ENCODE assay signal across 26 mouse cellular contexts in genomic region chrX:102601269-102601668, GRCm38 (mm10). TPM values are rescaled to one million over a fixed set of nuclear protein-coding genes. Genes with fewer than 3 reads are reported as not detected.
DNase-seq lines count a peak whose midpoint lies in the region; ATAC-seq lines count a peak whose summit lies in the region.
"Had no signal": no experiment of that assay in that cellular context is flagged by ENCODE, and none has a peak within 500 bp of the region (broad histone marks: within the 10 kb centered on the region; RNA-seq: fewer than 3 reads in every experiment).

No protein-coding gene starts in this region.

- H3K4me2 ChIP-seq in embryonic facial prominence, embryonic 14.5 days (ENCODE audit: low read depth, low read length), result no peak overlapping the region
- no peak overlapping the region for H3K4me2 ChIP-seq in liver, embryonic 13.5 days
- no peak overlapping the region for H3K4me2 ChIP-seq in kidney, embryonic 15.5 days
- no peak overlapping the region for H3K4me2 ChIP-seq in heart, embryonic 11.5 days
- H3K4me2 ChIP-seq: forebrain, embryonic 12.5 days; hindbrain, embryonic 14.5 days; limb, embryonic 15.5 days; lung, embryonic 15.5 days; midbrain, embryonic 11.5 days had no signal

- no peaks in the 10 kb centered on the region for H3K4me1 ChIP-seq in embryonic facial prominence, embryonic 14.5 days (ENCODE audit: control insufficient read depth, insufficient read depth, low read length)
- no peaks in the 10 kb centered on the region for H3K4me1 ChIP-seq in embryonic facial prominence, embryonic 10.5 days
- H3K4me1 ChIP-seq in liver, embryonic 13.5 days (replicated peaks), result no peaks in the 10 kb centered on the region
- no peaks in the 10 kb centered on the region for H3K4me1 ChIP-seq in kidney, embryonic 15.5 days
- H3K4me1 ChIP-seq in heart, embryonic 11.5 days (ENCODE audit: control insufficient read depth, insufficient read depth, low read length), result no peaks in the 10 kb centered on the region
- H3K4me1 ChIP-seq: forebrain, embryonic 12.5 days; limb, embryonic 15.5 days; lung, embryonic 15.5 days had no signal

- H3K4me3 ChIP-seq in embryonic facial prominence, embryonic 14.5 days (ENCODE audit: low read depth, low read length), result no peak overlapping the region
- no peak overlapping the region for H3K4me3 ChIP-seq in embryonic facial prominence, embryonic 10.5 days
- H3K4me3 ChIP-seq in liver, embryonic 13.5 days (replicated peaks), result no peak overlapping the region
- no peak overlapping the region for H3K4me3 ChIP-seq in kidney, embryonic 15.5 days (replicated peaks)
- H3K4me3 ChIP-seq in heart, embryonic 11.5 days (ENCODE audit: low read depth, low read length), result no peak overlapping the region
- H3K4me3 ChIP-seq: forebrain, embryonic 12.5 days; limb, embryonic 15.5 days; lung, embryonic 15.5 days had no signal

- no peak overlapping the region for H3K9ac ChIP-seq in embryonic facial prominence, embryonic 14.5 days (ENCODE audit: low read depth, low read length)
- no peak overlapping the region for H3K9ac ChIP-seq in liver, embryonic 13.5 days
- no peak overlapping the region for H3K9ac ChIP-seq in kidney, embryonic 15.5 days
- no peak overlapping the region for H3K9ac ChIP-seq in heart, embryonic 11.5 days (ENCODE audit: low read depth, low read length)
- H3K9ac ChIP-seq: forebrain, embryonic 12.5 days; hindbrain, embryonic 14.5 days; limb, embryonic 15.5 days; lung, embryonic 15.5 days had no signal

- H3K36me3 ChIP-seq in embryonic facial prominence, embryonic 14.5 days (ENCODE audit: control insufficient read depth, insufficient read depth, low read length), result no peaks in the 10 kb centered on the region
- peaks cover 6% of the 10 kb centered on the region; the same call in 1 of the 2 replicates for H3K36me3 ChIP-seq in embryonic facial prominence, embryonic 10.5 days (replicated peaks)
- H3K36me3 ChIP-seq in liver, embryonic 13.5 days, result no peaks in the 10 kb centered on the region
- no peaks in the 10 kb centered on the region; the same call in 1 of the 2 replicates for H3K36me3 ChIP-seq in kidney, embryonic 15.5 days
- no peaks in the 10 kb centered on the region for H3K36me3 ChIP-seq in heart, embryonic 11.5 days (ENCODE audit: control insufficient read depth, insufficient read depth, low read length)
- H3K36me3 ChIP-seq: forebrain, embryonic 12.5 days; limb, embryonic 15.5 days; lung, embryonic 15.5 days had no signal

- H3K9me3 ChIP-seq in embryonic facial prominence, embryonic 14.5 days (ENCODE audit: control insufficient read depth, low read length), result no peaks in the 10 kb centered on the region
- no peaks in the 10 kb centered on the region for H3K9me3 ChIP-seq in embryonic facial prominence, embryonic 10.5 days
- H3K9me3 ChIP-seq in liver, embryonic 13.5 days (replicated peaks), result no peaks in the 10 kb centered on the region
- no peaks in the 10 kb centered on the region for H3K9me3 ChIP-seq in kidney, embryonic 15.5 days (replicated peaks)
- H3K9me3 ChIP-seq in heart, embryonic 11.5 days (replicated peaks; ENCODE audit: control insufficient read depth, low read length), result no peaks in the 10 kb centered on the region
- H3K9me3 ChIP-seq: forebrain, embryonic 12.5 days; limb, embryonic 15.5 days; lung, embryonic 15.5 days had no signal

- H3K27me3 ChIP-seq in embryonic facial prominence, embryonic 14.5 days (replicated peaks; ENCODE audit: control insufficient read depth, insufficient read depth, low read length), result peaks cover 3% of the 10 kb centered on the region
- H3K27me3 ChIP-seq in embryonic facial prominence, embryonic 10.5 days (replicated peaks; ENCODE audit: low read depth, poor library complexity, severe bottlenecking), result peaks cover 55% of the 10 kb centered on the region
- no peaks in the 10 kb centered on the region; the same call in 1 of the 2 replicates for H3K27me3 ChIP-seq in liver, embryonic 13.5 days
- H3K27me3 ChIP-seq in kidney, embryonic 15.5 days, result 0 out of 2 replicates have a peak, but pooled peaks cover 13% of the 10 kb centered on the region
- no peaks in the 10 kb centered on the region for H3K27me3 ChIP-seq in heart, embryonic 11.5 days (ENCODE audit: control insufficient read depth, insufficient read depth, low read length)
- H3K27me3 ChIP-seq: lung, embryonic 15.5 days had no signal

- H3K27ac ChIP-seq in embryonic facial prominence, embryonic 14.5 days (replicated peaks; ENCODE audit: low read depth, low read length), result no peak overlapping the region
- H3K27ac ChIP-seq in embryonic facial prominence, embryonic 10.5 days (replicated peaks), result no peak overlapping the region
- H3K27ac ChIP-seq in liver, embryonic 13.5 days, result no peak overlapping the region
- no peak overlapping the region for H3K27ac ChIP-seq in kidney, embryonic 15.5 days
- H3K27ac ChIP-seq in heart, embryonic 11.5 days (ENCODE audit: low read depth, low read length), result no peak overlapping the region
- H3K27ac ChIP-seq: forebrain, embryonic 12.5 days; hindbrain, embryonic 14.5 days; kidney, postnatal 0 days; limb, embryonic 15.5 days; lung, embryonic 15.5 days; macrophage had no signal

- 0 out of 2 replicates have a peak, but pooled peaks have one; percentile 30 for ATAC-seq in embryonic facial prominence, embryonic 14.5 days (ENCODE audit: low read depth)
- peak; percentile 54; the same call in 1 of the 2 replicates for ATAC-seq in liver, embryonic 13.5 days (ENCODE audit: low read depth)
- ATAC-seq in kidney, embryonic 15.5 days (replicated peaks; ENCODE audit: low FRiP score), result no peak
- ATAC-seq in heart, embryonic 11.5 days (replicated peaks; ENCODE audit: insufficient number of reproducible peaks, low FRiP score, low TSS enrichment), result no peak
- ATAC-seq: activated CD4-positive, CD25-positive, alpha-beta regulatory T cell, adult 4 months; CD4-positive, CD25-positive, alpha-beta regulatory T cell, adult 4 months; inflammation-experienced regulatory T-cells, adult 6 months had no signal

- DNase-seq in embryonic facial prominence, embryonic 14.5 days (ENCODE audit: low spot score), result peak; percentile 27
- no peak for DNase-seq in embryonic facial prominence, embryonic 10.5 days (ENCODE audit: low spot score)
- peak; percentile 6 for DNase-seq in 3T3-L1 (ENCODE audit: low read depth, low spot score)
- DNase-seq in c-Kit-positive CD71-positive TER-119-positive erythroid progenitor cells, embryonic 14.5 days (ENCODE audit: low spot score), result peak; percentile 2
- peak; percentile 5 for DNase-seq in liver, embryonic 13.5 days
- no peak for DNase-seq in embryo, embryonic 10 days (ENCODE audit: low spot score)
- DNase-seq: adrenal gland, adult 8-10 months; cerebellum, adult 11 months; cerebellum, adult 9-11 months; embryo, embryonic 11 days; gastrocnemius, postnatal 36 days; heart, postnatal 4 days; kidney, adult 18-20 months; layer of hippocampus, adult 9-11 months had no signal

- WGBS in embryonic facial prominence, embryonic 14.5 days, result 58% methylated on average over 2 of the region's 2 CpGs
- 79% methylated on average over 2 of the region's 2 CpGs for WGBS in embryonic facial prominence, embryonic 10.5 days
- 38% methylated on average over 2 of the region's 2 CpGs for WGBS in liver, embryonic 13.5 days (ENCODE audit: insufficient replicate concordance)
- 77% methylated on average over 2 of the region's 2 CpGs for WGBS in kidney, embryonic 15.5 days
- 56% methylated on average over 2 of the region's 2 CpGs for WGBS in heart, embryonic 11.5 days (ENCODE audit: insufficient replicate concordance)

RNA-seq across cellular contexts. Expression of gene Phka1, which starts 42.8 kb away (rescaled TPM):
- polyA plus RNA-seq in embryonic facial prominence, embryonic 14.5 days (2014; fragmentation: Nextera tagmentation; extraction: Ambion mirVana), result 9.8 and 10.8 TPM in 2 replicates
- polyA plus RNA-seq in embryonic facial prominence, embryonic 10.5 days (2016; fragmentation: Nextera tagmentation; extraction: Ambion mirVana), result 9.5 and 10.4 TPM in 2 replicates
- 1.0 and 1.1 TPM in 2 replicates for polyA plus RNA-seq in liver, embryonic 13.5 days (2015; fragmentation: Nextera tagmentation; extraction: Ambion mirVana)
- polyA plus RNA-seq in kidney, embryonic 15.5 days (2015; fragmentation: Nextera tagmentation; extraction: Ambion mirVana), result 7.9 and 8.1 TPM in 2 replicates
- polyA plus RNA-seq in heart, embryonic 11.5 days (2014; fragmentation: Nextera tagmentation; extraction: Ambion mirVana), result 9.9 and 12.1 TPM in 2 replicates
- polyA plus RNA-seq: activated CD4-positive, CD25-positive, alpha-beta regulatory T cell, adult 4 months had no signal

Comparison
In these comparisons a context has a peak if more than half of its experiments do, and no peak if none do; other contexts are left out.
1. DNase-seq: peak in embryonic facial prominence, embryonic 14.5 days (single experiment), 3T3-L1 (single experiment), c-Kit-positive CD71-positive TER-119-positive erythroid progenitor cells, embryonic 14.5 days (single experiment) and liver, embryonic 13.5 days (single experiment); none in embryonic facial prominence, embryonic 10.5 days (single experiment) and embryo, embryonic 10 days (single experiment).
2. ATAC-seq: peak in embryonic facial prominence, embryonic 14.5 days (single experiment) and liver, embryonic 13.5 days (single experiment); none in kidney, embryonic 15.5 days (single experiment) and heart, embryonic 11.5 days (single experiment).